Mouse (Mus musculus): Measurements from ENCODE around the gene Med12. TPM values are rescaled to one million over a fixed set of nuclear protein-coding genes. Genes with fewer than 3 reads are reported as not detected.
A peak's percentile ranks its signal among the peaks of the same experiment; 100 is the strongest.

The Med12 gene
- polyA plus RNA-seq, 1 experiment from 2014 or later, result 35.9 TPM

GRCm38 (mm10) chrX:101309299-101309698 is 35.5 kb downstream of the Med12 start:
- no peak overlapping the region for H3K9ac ChIP-seq (ENCODE audit: low read depth, low read length)
- H3K27me3 ChIP-seq (ENCODE audit: control insufficient read depth, insufficient read depth, low read length), result peaks cover 13% of the 10 kb centered on the region
- H3K36me3 ChIP-seq (ENCODE audit: control insufficient read depth, insufficient read depth, low read length), result no peaks in the 10 kb centered on the region
- ATAC-seq (replicated peaks; ENCODE audit: insufficient number of reproducible peaks, low FRiP score, low TSS enrichment), result no peak
- H3K9me3 ChIP-seq (replicated peaks; ENCODE audit: control insufficient read depth, low read length), result no peaks in the 10 kb centered on the region
- H3K27ac ChIP-seq (ENCODE audit: low read depth, low read length), result no peak overlapping the region
- H3K4me1 ChIP-seq (ENCODE audit: control insufficient read depth, insufficient read depth, low read length), result no peaks in the 10 kb centered on the region
- H3K4me3 ChIP-seq (ENCODE audit: low read depth, low read length), result no peak overlapping the region
- WGBS (ENCODE audit: insufficient replicate concordance), result 84% methylated on average over 5 of the region's 5 CpGs
- H3K4me2 ChIP-seq, result no peak overlapping the region

- Histone ChIP-seq H3K9ac (ENCODE audit: low read depth, low read length) (no peak overlapping the region), H3K4me1 (ENCODE audit: control insufficient read depth, insufficient read depth, low read length) (no peaks in the 10 kb centered on the region), H3K4me3 (ENCODE audit: low read depth, low read length) (no peak overlapping the region), H3K9me3 (replicated peaks; ENCODE audit: control insufficient read depth, low read length) (no peaks in the 10 kb centered on the region), H3K27me3 (ENCODE audit: control insufficient read depth, insufficient read depth, low read length) (peaks cover 10% of the 10 kb centered on the region), H3K4me2 (no peak overlapping the region), H3K36me3 (ENCODE audit: control insufficient read depth, insufficient read depth, low read length) (no peaks in the 10 kb centered on the region), H3K27ac (ENCODE audit: low read depth, low read length) (no peak overlapping the region)
- no peak for ATAC-seq (replicated peaks; ENCODE audit: insufficient number of reproducible peaks, low FRiP score, low TSS enrichment)
- WGBS (ENCODE audit: insufficient replicate concordance), result 54% methylated on average over 6 of the region's 6 CpGs
These were observed 40.0 kb downstream of the Med12 start for GRCm38 (mm10) chrX:101313625-101314359.

GRCm38 (mm10) chrX:101319775-101320174 is 45.9 kb downstream of the Med12 start:
- 86% methylated on average over 12 of the region's 12 CpGs for WGBS (ENCODE audit: insufficient replicate concordance)
- no peak for ATAC-seq (replicated peaks; ENCODE audit: insufficient number of reproducible peaks, low FRiP score, low TSS enrichment)
- no peak overlapping the region for H3K4me3 ChIP-seq (ENCODE audit: low read depth, low read length)
- H3K4me2 ChIP-seq, result no peak overlapping the region
- no peak overlapping the region for H3K27ac ChIP-seq (ENCODE audit: low read depth, low read length)
- peaks cover 3% of the 10 kb centered on the region for H3K27me3 ChIP-seq (ENCODE audit: control insufficient read depth, insufficient read depth, low read length)
- H3K9ac ChIP-seq (ENCODE audit: low read depth, low read length), result no peak overlapping the region
- H3K9me3 ChIP-seq (replicated peaks; ENCODE audit: control insufficient read depth, low read length), result no peaks in the 10 kb centered on the region
- no peaks in the 10 kb centered on the region for H3K36me3 ChIP-seq (ENCODE audit: control insufficient read depth, insufficient read depth, low read length)
- H3K4me1 ChIP-seq (ENCODE audit: control insufficient read depth, insufficient read depth, low read length), result no peaks in the 10 kb centered on the region

GRCm38 (mm10) chrX:101325989-101326899 is 52.4 kb downstream of the Med12 start:
- ATAC-seq (replicated peaks; ENCODE audit: insufficient number of reproducible peaks, low FRiP score, low TSS enrichment), result no peak
- no peak overlapping the region for H3K4me3 ChIP-seq (ENCODE audit: low read depth, low read length)
- H3K36me3 ChIP-seq (ENCODE audit: control insufficient read depth, insufficient read depth, low read length), result no peaks in the 10 kb centered on the region
- no peaks in the 10 kb centered on the region for H3K9me3 ChIP-seq (replicated peaks; ENCODE audit: control insufficient read depth, low read length)
- H3K27ac ChIP-seq (ENCODE audit: low read depth, low read length), result no peak overlapping the region
- H3K27me3 ChIP-seq (ENCODE audit: control insufficient read depth, insufficient read depth, low read length), result no peaks in the 10 kb centered on the region
- no peaks in the 10 kb centered on the region for H3K4me1 ChIP-seq (ENCODE audit: control insufficient read depth, insufficient read depth, low read length)
- no peak overlapping the region for H3K9ac ChIP-seq (ENCODE audit: low read depth, low read length)
- WGBS (ENCODE audit: insufficient replicate concordance), result 34% methylated on average over 8 of the region's 8 CpGs
- no peak overlapping the region for H3K4me2 ChIP-seq

GRCm38 (mm10) chrX:101329372-101330028 is 55.7 kb downstream of the Med12 start:
- H3K9me3 ChIP-seq (replicated peaks; ENCODE audit: control insufficient read depth, low read length), result no peaks in the 10 kb centered on the region
- no peak overlapping the region for H3K4me3 ChIP-seq (ENCODE audit: low read depth, low read length)
- H3K27me3 ChIP-seq (ENCODE audit: control insufficient read depth, insufficient read depth, low read length), result no peaks in the 10 kb centered on the region
- peak overlapping the region; percentile 29; the same call in 1 of the 2 replicates for H3K4me2 ChIP-seq
- no peak for ATAC-seq (replicated peaks; ENCODE audit: insufficient number of reproducible peaks, low FRiP score, low TSS enrichment)
- 0 out of 2 replicates have a peak overlapping the region, but pooled peaks have one; percentile 35 for H3K27ac ChIP-seq (ENCODE audit: low read depth, low read length)
- peak overlapping the region; percentile 22; the same call in 1 of the 2 replicates for H3K9ac ChIP-seq (ENCODE audit: low read depth, low read length)
- WGBS (ENCODE audit: insufficient replicate concordance), result 18% methylated on average over 10 of the region's 10 CpGs
- no peaks in the 10 kb centered on the region for H3K36me3 ChIP-seq (ENCODE audit: control insufficient read depth, insufficient read depth, low read length)
- no peaks in the 10 kb centered on the region for H3K4me1 ChIP-seq (ENCODE audit: control insufficient read depth, insufficient read depth, low read length)

- Histone ChIP-seq H3K9ac (ENCODE audit: low read depth, low read length) (peak overlapping the region; percentile 58; the same call in 1 of the 2 replicates), H3K9me3 (replicated peaks; ENCODE audit: control insufficient read depth, low read length) (no peaks in the 10 kb centered on the region), H3K4me3 (ENCODE audit: low read depth, low read length) (peak overlapping the region; percentile 36), H3K4me1 (ENCODE audit: control insufficient read depth, insufficient read depth, low read length) (no peaks in the 10 kb centered on the region), H3K36me3 (ENCODE audit: control insufficient read depth, insufficient read depth, low read length) (no peaks in the 10 kb centered on the region), H3K27me3 (ENCODE audit: control insufficient read depth, insufficient read depth, low read length) (no peaks in the 10 kb centered on the region), H3K27ac (ENCODE audit: low read depth, low read length) (peak overlapping the region; percentile 89), H3K4me2 (peak overlapping the region; percentile 58)
- ATAC-seq (replicated peaks; ENCODE audit: insufficient number of reproducible peaks, low FRiP score, low TSS enrichment), result no peak
- 43% methylated on average over 9 of the region's 9 CpGs for WGBS (ENCODE audit: insufficient replicate concordance)
These were observed 58.2 kb downstream of the Med12 start for GRCm38 (mm10) chrX:101332031-101332374.

- peak overlapping the region; percentile 64 for H3K4me2 ChIP-seq
- peak; percentile 93 for ATAC-seq (replicated peaks; ENCODE audit: insufficient number of reproducible peaks, low FRiP score, low TSS enrichment)
- H3K9me3 ChIP-seq (replicated peaks; ENCODE audit: control insufficient read depth, low read length), result no peaks in the 10 kb centered on the region
- H3K4me1 ChIP-seq (ENCODE audit: control insufficient read depth, insufficient read depth, low read length), result no peaks in the 10 kb centered on the region
- H3K36me3 ChIP-seq (ENCODE audit: control insufficient read depth, insufficient read depth, low read length), result no peaks in the 10 kb centered on the region
- H3K4me3 ChIP-seq (ENCODE audit: low read depth, low read length), result peak overlapping the region; percentile 36
- peak overlapping the region; percentile 70 for H3K9ac ChIP-seq (ENCODE audit: low read depth, low read length)
- 17% methylated on average over 28 of the region's 49 CpGs for WGBS (ENCODE audit: insufficient replicate concordance)
- peak overlapping the region; percentile 89 for H3K27ac ChIP-seq (ENCODE audit: low read depth, low read length)
- no peaks in the 10 kb centered on the region for H3K27me3 ChIP-seq (ENCODE audit: control insufficient read depth, insufficient read depth, low read length)
These were observed 58.8 kb downstream of the Med12 start for GRCm38 (mm10) chrX:101332375-101333211.

GRCm38 (mm10) chrX:101334606-101335005 is 60.8 kb downstream of the Med12 start:
- WGBS (ENCODE audit: insufficient replicate concordance), result 83% methylated on average over 5 of the region's 5 CpGs
- H3K27ac ChIP-seq (ENCODE audit: low read depth, low read length), result no peak overlapping the region
- H3K4me2 ChIP-seq, result no peak overlapping the region
- no peaks in the 10 kb centered on the region for H3K27me3 ChIP-seq (ENCODE audit: control insufficient read depth, insufficient read depth, low read length)
- no peak for ATAC-seq (replicated peaks; ENCODE audit: insufficient number of reproducible peaks, low FRiP score, low TSS enrichment)
- H3K4me1 ChIP-seq (ENCODE audit: control insufficient read depth, insufficient read depth, low read length), result no peaks in the 10 kb centered on the region
- no peaks in the 10 kb centered on the region for H3K36me3 ChIP-seq (ENCODE audit: control insufficient read depth, insufficient read depth, low read length)
- H3K9me3 ChIP-seq (replicated peaks; ENCODE audit: control insufficient read depth, low read length), result no peaks in the 10 kb centered on the region
- H3K4me3 ChIP-seq (ENCODE audit: low read depth, low read length), result no peak overlapping the region
- no peak overlapping the region for H3K9ac ChIP-seq (ENCODE audit: low read depth, low read length)
